Mouse (Mus musculus) embryonic facial prominence, embryonic 11.5 days (tissue): ENCODE data around the gene Ube2t. TPM values are rescaled to one million over a fixed set of nuclear protein-coding genes. Genes with fewer than 3 reads are reported as not detected.

ENCODE experiments used
- ATAC-seq: fragments of 200-750 bp; cut with Nextera tagmentation; replicated peaks from 2 replicates; pipeline ENCODE4 v1.8.0; 2017; ENCODE audit warnings: low read depth; ENCODE audit not compliant: insufficient number of reproducible peaks, low FRiP score, low TSS enrichment
- DNase-seq: peaks from one replicate; pipeline ENCODE4 v3.0.0-alpha.2; 2015; ENCODE audit warnings: low spot score
- H3K27ac ChIP-seq: fragments of 300-500 bp; sonication (generic); replicated peaks from 2 replicates; pipeline ENCODE4 v1.5.1; 2014; ENCODE audit warnings: mild to moderate bottlenecking, low read depth, low read length, control low read depth
- H3K27me3 ChIP-seq: fragments of 300-500 bp; sonication (generic); 2 replicates; pipeline ENCODE4 v1.6.1; 2014; ENCODE audit warnings: mild to moderate bottlenecking, low read length, moderate library complexity, mixed read lengths; ENCODE audit not compliant: control insufficient read depth, insufficient read depth
- H3K36me3 ChIP-seq: fragments of 300-500 bp; sonication (generic); replicated peaks from 2 replicates; pipeline ENCODE4 v1.6.1; 2014; ENCODE audit warnings: low read depth, mild to moderate bottlenecking, low read length, moderate library complexity, mixed read lengths; ENCODE audit not compliant: control insufficient read depth, insufficient read depth
- H3K4me1 ChIP-seq: fragments of 300-500 bp; sonication (generic); 2 replicates; pipeline ENCODE4 v1.6.1; 2014; ENCODE audit warnings: low read length, mixed read lengths; ENCODE audit not compliant: control insufficient read depth, insufficient read depth
- H3K4me2 ChIP-seq: fragments of 300-500 bp; sonication (generic); 2 replicates; pipeline ENCODE4 v1.6.1; 2014; ENCODE audit warnings: low read depth, mild to moderate bottlenecking, control low read depth, low read length, moderate library complexity
- H3K4me3 ChIP-seq: fragments of 300-500 bp; sonication (generic); 2 replicates; pipeline ENCODE4 v1.5.1; 2014; ENCODE audit warnings: low read depth, low read length, control low read depth
- H3K9ac ChIP-seq: fragments of 300-500 bp; sonication (generic); replicated peaks from 2 replicates; pipeline ENCODE4 v1.6.1; 2014; ENCODE audit warnings: mild to moderate bottlenecking, control low read depth, low read length
- H3K9me3 ChIP-seq: fragments of 300-500 bp; sonication (generic); replicated peaks from 2 replicates; pipeline ENCODE4 v1.6.1; 2016; ENCODE audit warnings: mild to moderate bottlenecking, low read length, inconsistent platforms, mixed read lengths; ENCODE audit not compliant: control insufficient read depth
- WGBS: fragments of 180-500 bp; shearing (Covaris S2); extraction: QIAGEN DNeasy Blood & Tissue Kit; methylation state at CpG from one replicate; pipeline ENCODE4 v1.1.7; 2014; 5-methylcytosine and 5-hydroxymethylcytosine counted together
- polyA plus RNA-seq: library from polyadenylated mRNA; unstranded; fragments of >200 nt; fragmentation: Nextera tagmentation; extraction: Ambion mirVana; gene quantifications from 2 replicates; pipeline ENCODE4 v1.2.1, GENCODE M21; 2014

Gene Ube2t
- polyA plus RNA-seq, 1 experiment from 2014 or later: 46.4 TPM

DNA sequence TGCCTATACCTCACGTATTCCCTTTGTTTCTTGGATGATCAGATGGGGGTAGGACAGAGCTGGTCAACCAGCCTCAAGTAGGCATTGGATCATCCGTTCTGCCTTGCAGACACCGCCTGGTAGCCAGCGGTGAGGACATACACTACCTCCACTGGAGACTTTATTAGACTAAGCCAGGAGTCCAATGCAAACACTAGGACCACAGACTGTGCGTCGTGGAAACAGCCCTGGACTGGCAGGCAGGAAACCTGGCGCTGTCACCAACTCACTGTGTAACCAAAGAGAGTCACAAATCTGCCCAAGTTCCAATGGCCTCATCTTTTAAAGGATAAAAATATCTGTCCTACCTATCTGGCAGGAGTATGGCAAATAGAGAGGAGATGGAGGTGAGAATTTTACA, 34.1 kb downstream of the Ube2t start:
- Histone ChIP-seq H3K36me3 (no peaks in the 10 kb centered on the region), H3K4me2 (no peak overlapping the region), H3K9ac (no peak overlapping the region), H3K4me3 (no peak overlapping the region), H3K9me3 (no peaks in the 10 kb centered on the region), H3K4me1 (no peaks in the 10 kb centered on the region; the same call in none of the 2 replicates), H3K27me3 (no peaks in the 10 kb centered on the region), H3K27ac (no peak overlapping the region)
- ATAC-seq: no peak; the same call in 1 of the 2 replicates
- DNase-seq: no peak
- WGBS: 91% methylated on average over 7 of the region's 7 CpGs

- no peaks in the 10 kb centered on the region for H3K36me3 ChIP-seq
- WGBS: 78% methylated on average over 5 of the region's 5 CpGs
- no peak overlapping the region for H3K27ac ChIP-seq
- no peak overlapping the region for H3K4me3 ChIP-seq
- ATAC-seq: no peak
- H3K9me3 ChIP-seq: no peaks in the 10 kb centered on the region
- no peak for DNase-seq
- no peaks in the 10 kb centered on the region for H3K27me3 ChIP-seq
- no peak overlapping the region for H3K4me2 ChIP-seq
- no peaks in the 10 kb centered on the region; the same call in 1 of the 2 replicates for H3K4me1 ChIP-seq
- no peak overlapping the region for H3K9ac ChIP-seq
Measured at GRCm38 (mm10) chr1:134997568-134997967, 35.2 kb downstream of the Ube2t start.

DNA sequence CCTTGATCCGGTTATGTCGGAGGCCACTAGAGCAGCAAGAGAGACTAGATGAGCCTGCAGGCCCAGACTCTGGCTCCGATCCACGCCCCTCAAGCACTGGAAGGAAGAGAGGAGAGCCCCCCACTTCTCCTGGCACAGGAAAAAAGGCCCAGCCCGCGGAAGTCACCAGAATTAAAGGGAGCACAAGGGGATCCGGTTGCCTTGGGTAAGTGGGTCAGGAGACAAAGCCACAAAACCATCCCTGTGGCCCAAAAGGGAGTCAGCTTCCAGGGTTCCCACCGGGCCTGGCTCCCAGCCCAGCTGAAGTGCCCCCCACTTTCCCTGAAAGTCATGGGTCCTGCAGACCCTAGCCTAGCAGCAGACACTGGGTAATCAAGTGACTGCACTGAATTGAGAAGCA, 35.9 kb downstream of the Ube2t start:
- no peaks in the 10 kb centered on the region; the same call in 1 of the 2 replicates for H3K4me1 ChIP-seq
- WGBS: 92% methylated on average over 8 of the region's 8 CpGs
- no peak for DNase-seq

GRCm38 (mm10) chr1:135000527-135000926, 38.2 kb downstream of the Ube2t start:
- Histone ChIP-seq H3K4me2 (no peak overlapping the region), H3K4me1 (no peaks in the 10 kb centered on the region; the same call in 1 of the 2 replicates)
- WGBS: 79% methylated on average over 9 of the region's 9 CpGs

More for the DNA sequence above, 35.9 kb downstream of the Ube2t start:
- ATAC-seq: no peak
- Histone ChIP-seq H3K9me3 (no peaks in the 10 kb centered on the region), H3K36me3 (no peaks in the 10 kb centered on the region), H3K4me3 (no peak overlapping the region), H3K27ac (no peak overlapping the region), H3K27me3 (no peaks in the 10 kb centered on the region), H3K9ac (no peak overlapping the region), H3K4me2 (no peak overlapping the region)

GRCm38 (mm10) chr1:135003346-135003745, 41.0 kb downstream of the Ube2t start:
- DNase-seq: no peak
- no peaks in the 10 kb centered on the region for H3K36me3 ChIP-seq
- H3K27me3 ChIP-seq: no peaks in the 10 kb centered on the region
- H3K27ac ChIP-seq: no peak overlapping the region
- H3K4me2 ChIP-seq: no peak overlapping the region
- WGBS: 61% methylated on average over 4 of the region's 4 CpGs
- H3K4me3 ChIP-seq: no peak overlapping the region
- H3K4me1 ChIP-seq: no peaks in the 10 kb centered on the region
- ATAC-seq: no peak
- H3K9me3 ChIP-seq: no peaks in the 10 kb centered on the region
- H3K9ac ChIP-seq: no peak overlapping the region

More at GRCm38 (mm10) chr1:135000527-135000926, 38.2 kb downstream of the Ube2t start:
- Histone ChIP-seq H3K36me3 (no peaks in the 10 kb centered on the region), H3K9me3 (no peaks in the 10 kb centered on the region), H3K9ac (no peak overlapping the region), H3K4me3 (no peak overlapping the region), H3K27me3 (no peaks in the 10 kb centered on the region), H3K27ac (no peak overlapping the region)
- DNase-seq: no peak
- no peak for ATAC-seq

DNA sequence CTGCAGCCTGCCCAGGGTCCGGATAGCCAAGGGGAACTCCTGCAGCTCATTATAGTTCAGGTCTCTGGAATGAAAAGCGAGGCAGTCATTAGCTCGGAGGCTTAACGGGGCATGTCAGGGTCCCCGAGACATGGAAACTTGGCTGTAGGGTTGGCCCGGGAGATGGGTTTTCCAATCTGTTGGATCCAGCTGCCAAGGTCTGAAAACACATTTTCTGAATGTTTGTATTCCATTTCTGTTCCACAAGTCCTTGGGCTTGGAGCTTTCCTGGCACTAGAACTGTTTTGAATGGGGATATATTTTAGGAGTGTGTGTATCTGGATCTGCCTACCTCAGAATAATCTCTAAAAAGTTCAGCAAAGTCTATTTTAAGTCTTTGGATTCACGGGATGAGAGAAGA, 43.3 kb downstream of the Ube2t start:
- H3K36me3 ChIP-seq: no peaks in the 10 kb centered on the region
- no peaks in the 10 kb centered on the region for H3K27me3 ChIP-seq
- H3K4me1 ChIP-seq: no peaks in the 10 kb centered on the region
- no peaks in the 10 kb centered on the region for H3K9me3 ChIP-seq
- no peak overlapping the region for H3K27ac ChIP-seq
- H3K9ac ChIP-seq: no peak overlapping the region
- H3K4me2 ChIP-seq: no peak overlapping the region
- ATAC-seq: no peak
- WGBS: 61% methylated on average over 7 of the region's 7 CpGs
- H3K4me3 ChIP-seq: no peak overlapping the region
- no peak for DNase-seq

DNA sequence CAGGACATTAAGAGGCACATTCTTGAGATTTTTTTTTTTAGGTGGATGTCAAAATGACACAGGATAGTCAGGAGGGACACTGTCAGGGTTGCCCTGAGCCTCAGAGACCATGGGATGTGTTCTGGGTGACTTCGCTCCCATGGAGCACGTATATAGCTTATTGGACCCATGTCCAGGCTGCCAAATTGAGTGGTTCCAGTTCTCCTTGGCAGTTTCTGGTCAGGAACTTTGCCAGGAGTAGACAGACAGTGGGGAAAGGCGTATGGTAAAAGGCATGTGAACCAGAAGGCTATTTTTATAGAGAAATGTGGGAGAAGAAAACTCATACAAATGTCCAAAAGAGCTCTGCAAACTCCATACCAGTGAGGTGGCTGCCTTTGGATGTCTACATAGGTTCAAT, 47.5 kb downstream of the Ube2t start:
- DNase-seq: no peak
- no peaks in the 10 kb centered on the region for H3K36me3 ChIP-seq

DNA sequence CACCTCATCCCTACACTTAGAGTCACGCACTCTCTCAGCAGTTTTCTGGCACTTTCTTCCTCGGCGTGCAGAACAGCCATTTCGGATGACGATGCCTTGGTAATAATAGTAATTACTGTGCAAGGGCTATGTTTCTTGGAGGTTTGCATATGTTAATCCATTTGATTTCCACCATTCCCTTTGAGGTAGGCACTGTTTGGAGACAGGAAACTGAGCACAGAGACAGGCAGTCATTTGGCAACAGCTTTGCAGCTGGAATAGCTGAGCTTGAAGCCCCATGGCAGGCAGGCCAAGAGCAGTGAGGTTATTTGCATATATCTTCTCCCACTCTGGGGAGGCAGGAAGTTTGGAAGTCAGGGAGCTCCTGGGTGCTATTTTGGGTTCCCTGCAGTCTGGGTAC, 49.5 kb downstream of the Ube2t start:
- Histone ChIP-seq H3K36me3 (no peaks in the 10 kb centered on the region), H3K27ac (no peak overlapping the region), H3K4me3 (no peak overlapping the region), H3K4me2 (no peak overlapping the region), H3K9ac (no peak overlapping the region), H3K9me3 (no peaks in the 10 kb centered on the region), H3K4me1 (no peaks in the 10 kb centered on the region), H3K27me3 (no peaks in the 10 kb centered on the region)
- ATAC-seq (no peak), DNase-seq (no peak)
- WGBS: 84% methylated on average over 5 of the region's 5 CpGs

More for the DNA sequence above, 47.5 kb downstream of the Ube2t start:
- 88% methylated on average over 3 of the region's 3 CpGs for WGBS
- Histone ChIP-seq H3K9ac (no peak overlapping the region), H3K4me3 (no peak overlapping the region), H3K27me3 (no peaks in the 10 kb centered on the region), H3K4me1 (no peaks in the 10 kb centered on the region), H3K4me2 (no peak overlapping the region), H3K9me3 (no peaks in the 10 kb centered on the region), H3K27ac (no peak overlapping the region)
- no peak for ATAC-seq
